Mouse (Mus musculus): ENCODE data around the gene Edc3.

DNA sequence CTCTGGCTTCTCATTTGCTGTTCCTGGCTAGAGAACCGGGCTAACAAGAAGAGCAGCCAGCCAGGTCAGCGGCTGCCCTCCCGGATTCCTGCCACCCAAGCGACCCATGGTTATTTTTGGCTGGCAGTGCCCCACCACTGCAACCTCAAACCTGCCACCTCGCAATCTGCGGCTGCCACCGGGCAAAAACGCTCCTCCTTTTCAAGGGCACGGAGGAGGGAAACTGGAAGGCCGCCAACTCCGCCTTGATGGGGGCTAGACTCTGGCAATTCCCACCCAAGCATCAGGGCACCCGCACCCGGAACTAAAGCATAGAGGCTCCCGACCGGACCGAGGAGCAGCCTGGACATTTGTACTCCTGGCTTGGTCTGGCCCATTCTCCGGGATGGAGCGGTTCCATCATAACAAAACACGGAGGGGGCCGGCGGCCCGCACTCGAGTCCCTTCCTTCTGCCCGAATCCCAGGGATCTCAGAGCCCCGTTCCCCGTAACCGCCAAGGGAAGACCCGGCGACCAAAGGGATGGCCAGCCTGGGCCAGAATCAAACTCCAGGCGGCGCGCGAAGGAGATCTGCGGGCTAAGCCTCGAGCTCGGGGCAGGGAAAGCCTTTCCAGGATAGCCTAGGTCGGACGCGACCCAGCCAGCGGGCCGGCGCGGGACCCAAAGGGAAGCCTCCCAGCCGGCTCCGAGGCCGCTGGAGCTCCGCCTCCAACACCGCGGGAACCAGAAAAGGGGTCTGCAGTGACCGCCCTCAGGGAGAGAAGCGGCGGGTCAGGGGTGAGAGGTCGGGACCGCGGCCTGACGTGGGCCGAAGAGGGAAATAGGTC is 56.0 kb downstream of the Edc3 start:
- TF ChIP-seq POLR2A (IDR thresholded peaks at IDR 0.05; ENCODE audit: control insufficient read depth, low read depth, low read length) (no peak), CTCF (IDR thresholded peaks at IDR 0.05; ENCODE audit: control insufficient read depth, insufficient read depth, insufficient replicate concordance, low read depth, low read length) (no peak)

Data from testis, adult 2 months (tissue).